Mouse (Mus musculus) kidney, postnatal 4 days (tissue): Measurements from ENCODE around the gene Nedd4.

Experiments
- DNase-seq, 2 experiments: peaks; one replicate each; pipeline ENCODE4 v3.0.0; 2021; ENCODE audit warnings: mixed read lengths in 2 of 2

Gene Nedd4

GRCm38 (mm10) chr9:72724491-72725221 lies 62.5 kb downstream of the Nedd4 start:
- no peak for DNase-seq

GRCm38 (mm10) chr9:72733966-72734365 lies 71.8 kb downstream of the Nedd4 start:
- DNase-seq: peak; percentile 80

GRCm38 (mm10) chr9:72735822-72736410 lies 73.8 kb downstream of the Nedd4 start:
- peak; percentile 80 to 81 for DNase-seq

- DNase-seq: no peak
Measured at GRCm38 (mm10) chr9:72741206-72741605, 79.1 kb downstream of the Nedd4 start.

- no peak for DNase-seq
Measured at GRCm38 (mm10) chr9:72746278-72746677, 84.1 kb downstream of the Nedd4 start.

GRCm38 (mm10) chr9:72750272-72750671 lies 88.1 kb downstream of the Nedd4 start:
- DNase-seq: peak in 1 of 2 experiments; percentile 30

- DNase-seq: no peak
Measured at GRCm38 (mm10) chr9:72752656-72753055, 90.5 kb downstream of the Nedd4 start.

- no peak for DNase-seq
Measured at GRCm38 (mm10) chr9:72753741-72754140, 91.6 kb downstream of the Nedd4 start.

GRCm38 (mm10) chr9:72757143-72757542 lies 95.0 kb downstream of the Nedd4 start:
- DNase-seq: no peak

GRCm38 (mm10) chr9:72758705-72759131 lies 96.6 kb downstream of the Nedd4 start:
- no peak for DNase-seq

GRCm38 (mm10) chr9:72763050-72763718 lies 101.0 kb downstream of the Nedd4 start:
- DNase-seq: peak; percentile 53 to 54

- peak; percentile 95 to 96 for DNase-seq
Measured at GRCm38 (mm10) chr9:72766789-72767349, 104.7 kb downstream of the Nedd4 start.

- no peak for DNase-seq
Measured at GRCm38 (mm10) chr9:72775022-72775421, 112.9 kb downstream of the Nedd4 start.

GRCm38 (mm10) chr9:72779004-72779403 lies 116.9 kb downstream of the Nedd4 start:
- peak; percentile 20 to 43 for DNase-seq

GRCm38 (mm10) chr9:72779733-72780132 lies 117.6 kb downstream of the Nedd4 start:
- no peak for DNase-seq

- no peak for DNase-seq
Measured at GRCm38 (mm10) chr9:72780694-72781093, 118.5 kb downstream of the Nedd4 start.

- DNase-seq: peak in 1 of 2 experiments; percentile 31
Measured at GRCm38 (mm10) chr9:72781466-72781865, 119.3 kb downstream of the Nedd4 start.

GRCm38 (mm10) chr9:72782121-72782520 lies 120.0 kb downstream of the Nedd4 start:
- no peak for DNase-seq

- no peak for DNase-seq
Measured at GRCm38 (mm10) chr9:72787732-72788131, 125.6 kb downstream of the Nedd4 start.

- no peak for DNase-seq
Measured at GRCm38 (mm10) chr9:72790530-72791212, 128.5 kb downstream of the Nedd4 start.

GRCm38 (mm10) chr9:72791213-72791582 lies 129.1 kb downstream of the Nedd4 start:
- peak; percentile 28 to 44 for DNase-seq

GRCm38 (mm10) chr9:72791681-72792080 lies 129.5 kb downstream of the Nedd4 start:
- peak in 1 of 2 experiments; percentile 33 for DNase-seq

- DNase-seq: no peak
Measured at GRCm38 (mm10) chr9:72795243-72795642, 133.1 kb downstream of the Nedd4 start.
